Mouse (Mus musculus) olfactory bulb, adult 2 months (tissue): Measurements from ENCODE around the gene Zfp148.

Experiments
- CTCF ChIP-seq: fragments of 200-500 bp; IDR thresholded peaks from 2 replicates; pipeline ENCODE4 v1.5.1; 2012; ENCODE audit warnings: low read depth, mild to moderate bottlenecking, low read length, moderate library complexity; ENCODE audit not compliant: insufficient read depth
- POLR2A ChIP-seq: fragments of 200-500 bp; IDR thresholded peaks from 2 replicates; pipeline ENCODE4 v1.6.1; 2012; ENCODE audit warnings: mild to moderate bottlenecking, low read depth, low read length, moderate library complexity; ENCODE audit not compliant: insufficient read depth

- TF ChIP-seq CTCF (no peak), POLR2A (no peak)
Observed at GRCm38 (mm10) chr16:33522516-33522915, 141.9 kb downstream of the Zfp148 start.
